Mouse (Mus musculus) heart, postnatal 4 days (tissue): Measurements from ENCODE around the gene Nadk. TPM values are rescaled to one million over a fixed set of nuclear protein-coding genes. Genes with fewer than 3 reads are reported as not detected.
A peak's percentile ranks its signal among the peaks of the same experiment; 100 is the strongest.

Source experiments
- DNase-seq: peaks from one replicate; pipeline ENCODE4 v3.0.0; 2021
- total RNA-seq, 2 experiments: library from RNA; stranded (reverse); gene quantifications; 2 replicates each; pipeline ENCODE4 v1.2.3; 2021

The Nadk gene
- 10 to 100 TPM; 33.6 to 36.3 TPM for total RNA-seq

DNA sequence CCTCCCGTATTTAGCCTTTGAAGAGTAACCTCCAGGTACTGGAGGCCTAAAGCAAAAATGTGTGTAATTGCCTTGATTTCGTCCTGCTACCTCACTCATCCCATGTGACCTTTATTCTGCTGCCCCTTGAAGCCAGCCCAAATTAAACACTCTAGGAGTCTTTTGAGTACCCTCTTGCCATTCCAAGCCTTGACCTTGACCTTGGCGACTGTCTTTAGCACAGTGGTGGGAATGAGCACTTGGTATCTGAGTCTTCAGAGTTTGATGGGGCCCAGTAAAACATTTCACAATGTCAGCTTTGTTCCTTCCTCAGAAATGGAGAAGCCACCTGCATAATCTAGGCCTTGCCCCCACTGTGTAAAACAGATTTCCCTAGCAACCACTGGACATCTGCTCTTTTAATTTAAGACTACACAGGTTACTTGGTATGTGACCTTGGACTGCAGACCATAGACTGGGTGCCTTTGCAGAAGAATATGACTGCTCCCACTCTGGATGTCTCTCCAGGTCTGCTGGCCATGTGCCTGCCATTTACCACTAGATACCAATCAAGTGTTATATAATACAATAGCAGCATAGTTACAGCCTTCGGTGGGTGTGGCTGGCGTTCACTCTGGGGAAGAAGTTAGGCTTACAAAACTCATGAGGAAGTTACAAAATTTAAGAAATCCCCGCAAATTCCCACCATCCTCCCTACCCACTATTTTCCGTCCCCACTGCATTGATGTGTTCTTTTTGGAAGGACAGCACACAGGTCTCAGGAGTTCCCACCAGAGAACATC is at the start of gene Nadk:
TSS of gene Nadk (plus strand) at position 718 of the 782 bp plus-strand sequence.
- DNase-seq, result peak; percentile 32

GRCm38 (mm10) chr4:155514810-155515209 is 47.4 kb upstream of the Nadk start:
- no peak for DNase-seq

GRCm38 (mm10) chr4:155517948-155518517 is 44.1 kb upstream of the Nadk start:
- no peak for DNase-seq

GRCm38 (mm10) chr4:155522327-155522726 is 39.9 kb upstream of the Nadk start:
- DNase-seq, result no peak

DNA sequence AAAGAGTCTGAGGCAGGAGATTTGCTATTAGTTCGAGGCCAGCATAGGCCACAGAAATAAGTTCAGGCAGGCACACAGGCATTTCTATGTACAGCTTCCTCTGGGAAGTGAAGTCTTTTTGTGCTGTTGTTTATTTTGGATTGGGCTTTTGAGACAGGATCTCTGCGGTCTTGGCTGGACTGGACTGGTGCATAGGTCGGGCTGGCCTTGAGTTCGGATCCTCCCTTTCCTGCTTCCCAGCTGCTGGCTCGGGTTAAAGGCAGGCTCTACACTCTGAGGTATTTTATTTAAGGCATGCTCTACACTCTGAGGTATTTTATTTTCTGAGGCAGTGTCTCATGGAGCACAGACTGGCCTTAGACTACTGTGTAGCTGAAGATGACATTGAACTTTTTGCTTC is 36.4 kb upstream of the Nadk start:
- no peak for DNase-seq

DNA sequence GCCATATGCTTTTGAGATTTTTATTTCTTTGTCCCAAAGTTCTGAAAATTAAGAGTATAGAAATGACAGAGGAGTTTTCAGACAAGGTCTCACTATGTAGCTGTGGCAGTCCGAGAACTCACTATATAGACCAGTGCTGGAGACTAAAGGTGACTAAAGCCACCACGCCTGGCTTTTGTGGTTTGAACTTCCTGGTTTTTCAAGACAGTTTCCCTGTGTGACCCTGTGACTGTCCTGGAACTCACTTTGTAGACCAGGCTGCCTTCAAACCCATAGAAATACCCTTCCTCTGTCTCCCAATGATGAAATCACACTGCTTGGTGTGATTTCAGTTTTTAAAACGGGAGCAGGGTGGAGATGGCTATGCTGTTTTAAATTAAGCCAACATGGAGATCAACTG is 32.9 kb upstream of the Nadk start:
- no peak for DNase-seq

- no peak for DNase-seq
Observed at GRCm38 (mm10) chr4:155549993-155550392, 12.2 kb upstream of the Nadk start.

- no peak for DNase-seq
Observed at GRCm38 (mm10) chr4:155550446-155550845, 11.7 kb upstream of the Nadk start.

- DNase-seq, result no peak
Observed at GRCm38 (mm10) chr4:155551073-155551472, 11.1 kb upstream of the Nadk start.

DNA sequence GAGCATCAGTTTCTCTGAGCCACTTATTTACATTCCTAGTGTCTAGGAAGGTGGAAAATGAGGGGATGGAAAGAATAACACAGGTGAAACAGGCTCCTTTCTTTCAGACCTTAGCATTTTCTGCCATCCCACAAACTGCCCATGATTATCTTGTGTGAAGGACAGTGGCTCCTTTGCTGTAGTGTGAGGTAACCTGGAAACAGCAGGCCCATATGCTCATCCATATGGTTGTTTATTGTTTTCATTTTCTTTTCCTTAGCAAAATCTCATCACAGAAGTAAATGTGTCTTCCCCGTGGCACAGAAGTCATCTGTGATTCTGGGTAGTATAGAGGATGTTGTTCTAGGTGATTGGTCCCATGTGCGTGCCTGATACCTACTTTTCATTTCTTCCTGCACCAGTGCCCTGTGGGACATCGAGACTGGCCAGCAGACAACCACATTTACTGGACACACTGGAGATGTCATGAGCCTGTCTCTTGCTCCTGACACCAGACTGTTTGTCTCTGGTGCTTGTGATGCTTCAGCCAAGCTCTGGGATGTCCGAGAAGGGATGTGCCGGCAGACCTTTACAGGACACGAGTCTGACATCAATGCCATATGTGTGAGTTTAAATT is 9.2 kb upstream of the Nadk start:
- DNase-seq, result no peak

- no peak for DNase-seq
Observed at GRCm38 (mm10) chr4:155554880-155555279, 7.3 kb upstream of the Nadk start.

DNA sequence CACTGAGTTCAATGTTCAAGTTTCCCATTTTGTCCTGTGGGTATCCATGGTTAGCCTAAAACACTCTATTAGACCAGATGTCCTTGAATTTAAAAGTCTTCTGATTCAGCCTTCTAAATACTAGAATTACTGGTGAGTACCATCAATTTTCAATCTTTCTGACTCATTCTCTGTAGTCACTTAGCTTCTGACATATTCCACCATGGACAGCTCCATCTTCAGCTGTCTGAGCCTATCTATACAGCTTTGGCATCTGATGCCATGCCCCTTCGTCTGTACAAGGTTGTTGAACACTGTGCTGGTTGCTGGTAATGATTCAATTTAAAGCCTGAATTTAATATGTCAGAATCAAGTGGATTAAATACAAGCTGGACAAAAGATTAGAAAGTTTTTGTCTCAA is 6.7 kb upstream of the Nadk start:
- no peak for DNase-seq

DNA sequence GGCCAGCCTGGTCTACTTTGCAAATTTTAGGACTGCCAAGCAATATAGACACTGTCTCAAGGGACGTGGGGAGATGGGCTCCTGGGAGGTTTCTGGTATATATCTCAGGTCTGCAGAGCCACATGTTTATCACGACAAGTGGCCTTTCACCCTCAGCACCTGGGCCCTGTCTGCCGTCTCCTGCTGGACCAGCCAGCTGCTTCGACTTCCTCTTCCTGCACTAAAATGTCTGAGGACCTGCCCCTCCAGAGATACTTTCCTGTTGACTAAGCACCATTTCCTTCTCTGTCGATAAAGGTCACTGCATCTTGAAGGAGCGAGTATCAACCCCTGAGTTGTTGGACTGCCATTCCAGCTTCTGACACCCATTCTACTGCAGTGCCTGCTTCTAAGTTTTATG is 2.7 kb upstream of the Nadk start:
- no peak for DNase-seq

GRCm38 (mm10) chr4:155560932-155561331 is 1.2 kb upstream of the Nadk start:
- DNase-seq, result peak; percentile 49

- DNase-seq, result peak; percentile 91
Observed at GRCm38 (mm10) chr4:155562725-155563399, 684 bp downstream of the Nadk start.

DNA sequence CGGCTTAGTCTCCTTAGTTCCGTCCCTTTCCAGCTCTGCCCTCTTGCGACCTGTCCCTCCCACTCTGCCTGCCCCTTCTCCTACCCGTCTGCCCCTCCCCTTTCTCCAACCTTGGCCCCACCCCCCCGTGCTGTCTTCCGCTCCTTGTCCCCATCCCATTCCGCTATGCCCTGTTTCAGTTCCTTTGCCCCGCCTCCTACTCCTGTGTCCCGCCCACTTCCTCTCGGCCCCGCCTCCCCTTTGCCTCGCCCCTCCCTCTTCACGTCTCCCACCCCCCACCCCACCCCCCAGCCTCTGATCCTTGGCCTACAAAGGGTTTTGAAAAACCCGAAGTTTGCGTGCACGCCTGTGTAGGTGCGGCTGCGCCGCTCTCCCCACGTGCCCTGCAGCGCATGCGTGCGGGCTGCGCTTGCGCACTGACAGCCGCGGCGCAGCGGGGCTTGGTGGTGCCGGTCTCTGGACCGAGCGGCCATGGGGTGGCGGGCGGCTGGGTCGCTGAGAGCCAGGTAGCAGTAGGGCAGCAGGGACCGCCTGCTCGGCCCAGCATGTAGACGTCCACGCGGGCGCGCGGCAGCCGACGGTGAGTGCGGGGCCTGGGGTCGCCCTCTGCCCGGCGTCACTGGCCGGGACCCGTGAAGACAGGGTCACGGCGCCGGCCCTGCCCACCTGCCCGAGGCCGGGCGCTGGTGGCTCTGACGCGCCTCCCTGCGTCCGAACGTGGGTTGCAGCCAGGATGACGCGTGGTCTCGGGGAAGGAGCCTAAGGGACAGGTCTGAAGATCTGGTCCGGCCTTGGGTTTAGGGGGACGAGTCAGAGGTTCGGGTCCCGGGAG is 1.4 kb downstream of the Nadk start:
- DNase-seq, result peak; percentile 98

- peak; percentile 43 for DNase-seq
Observed at GRCm38 (mm10) chr4:155564315-155565069, 2.3 kb downstream of the Nadk start.

DNA sequence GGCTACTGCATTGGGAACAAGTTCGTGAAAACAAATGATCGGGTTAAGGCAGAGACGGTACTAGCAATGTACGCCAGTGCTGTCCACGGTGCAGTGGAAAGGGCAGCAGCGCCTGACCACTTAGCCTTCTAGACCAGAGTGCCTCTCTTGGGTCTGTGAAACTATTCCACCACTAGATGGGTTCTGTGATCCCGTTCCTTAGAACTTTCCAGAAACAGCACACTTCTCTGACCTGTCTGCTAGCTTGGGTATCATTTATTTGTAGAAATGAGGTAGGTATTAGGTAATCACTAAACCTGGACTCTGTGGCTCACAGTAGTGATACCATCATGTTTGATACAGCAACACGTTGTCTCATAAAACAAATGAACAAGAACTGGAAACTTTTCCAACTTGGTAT is 4.4 kb downstream of the Nadk start:
- DNase-seq, result no peak

DNA sequence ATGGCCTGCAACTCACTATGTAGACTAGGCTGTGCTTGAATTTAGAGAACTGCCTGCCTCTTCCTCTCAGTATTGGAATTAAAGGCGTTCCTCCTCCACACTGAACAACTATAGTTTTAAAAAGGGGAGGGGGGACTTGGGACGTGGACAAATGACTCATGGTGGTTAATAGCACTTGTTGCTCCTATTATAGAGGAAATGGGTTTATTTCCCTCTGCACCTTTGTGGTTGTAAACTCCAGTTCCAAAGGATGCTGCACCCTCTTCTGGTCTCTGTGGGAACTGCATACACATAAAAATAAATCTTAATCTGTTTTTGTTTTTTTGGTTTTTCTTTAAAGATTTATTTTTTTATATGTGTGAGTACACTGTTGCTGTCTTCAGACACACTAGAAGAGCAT is 6.0 kb downstream of the Nadk start:
- DNase-seq, result peak; percentile 31

DNA sequence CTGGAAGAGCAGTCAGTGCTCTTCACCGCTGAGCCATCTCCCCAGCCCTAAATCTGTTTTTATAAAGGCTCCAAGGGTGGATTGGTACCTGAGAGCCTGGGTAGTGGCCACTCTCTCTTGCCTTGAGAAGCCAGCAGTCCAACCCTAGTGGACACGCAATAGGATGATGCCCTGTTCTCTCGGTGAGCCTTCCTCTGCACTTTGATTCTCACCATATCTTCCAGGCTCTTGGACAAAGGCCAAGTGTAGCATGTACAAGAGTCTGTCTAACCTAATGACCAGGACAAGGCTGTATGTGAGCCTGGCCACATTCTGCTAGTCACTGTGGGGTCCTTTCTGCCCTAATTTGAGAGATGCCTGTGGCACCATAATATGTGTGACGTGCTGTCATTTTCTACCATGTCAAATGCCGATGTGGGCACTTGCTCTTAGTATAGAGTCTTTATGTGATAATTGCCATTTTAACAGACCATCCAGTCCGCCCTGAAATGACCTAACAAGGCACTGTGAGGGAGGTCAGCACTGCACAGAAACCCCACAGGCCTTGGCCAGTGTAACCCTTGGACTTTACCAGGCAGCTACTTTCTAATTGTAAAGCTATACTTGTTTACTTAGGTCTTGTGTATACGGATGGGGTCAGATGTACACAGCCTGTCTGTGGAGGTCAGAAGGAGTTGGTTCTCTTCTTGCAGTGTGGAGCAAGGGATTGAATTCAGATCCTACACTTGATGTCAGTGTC is 6.6 kb downstream of the Nadk start:
- DNase-seq, result no peak

DNA sequence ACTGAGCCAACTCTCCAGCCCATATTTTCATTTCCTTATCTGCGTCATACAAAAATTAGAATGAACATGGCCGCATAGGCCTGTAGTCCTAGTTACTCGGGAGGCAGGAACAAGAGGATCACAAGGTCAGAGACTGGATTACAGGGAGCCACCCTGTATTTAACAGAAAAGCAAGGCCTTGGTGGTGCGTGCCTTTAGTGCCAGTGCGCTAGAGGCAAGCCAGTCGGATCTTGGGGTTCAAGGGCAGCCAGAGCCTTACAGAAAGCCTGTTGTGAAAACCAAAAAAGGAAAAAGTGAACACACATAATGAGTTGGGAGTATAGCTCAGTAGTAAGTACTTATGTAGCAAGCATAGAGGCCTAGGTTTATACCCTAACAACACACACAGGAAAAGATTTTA is 7.6 kb downstream of the Nadk start:
- no peak for DNase-seq
